Mouse (Mus musculus) myocyte (in vitro differentiated cells): ENCODE results near the gene Tfpi.

Experiments used
- E2F4 ChIP-seq: IDR thresholded peaks from one replicate; pipeline ENCODE4 v1.6.1; 2011; ENCODE audit warnings: mild to moderate bottlenecking, control low read depth, moderate library complexity; ENCODE audit not compliant: insufficient read depth
- MAX ChIP-seq: IDR thresholded peaks from one replicate; pipeline ENCODE4 v1.6.1; 2011; ENCODE audit warnings: low read depth, mild to moderate bottlenecking, control low read depth
- POLR2AphosphoS2 ChIP-seq: IDR thresholded peaks from one replicate; pipeline ENCODE4 v1.6.1; 2011; ENCODE audit warnings: low read depth, control low read depth; ENCODE audit not compliant: insufficient read length
- SRF ChIP-seq: IDR thresholded peaks from one replicate; pipeline ENCODE4 v1.6.1; 2011; ENCODE audit warnings: low read depth; ENCODE audit not compliant: control insufficient read depth, insufficient read length

DNA sequence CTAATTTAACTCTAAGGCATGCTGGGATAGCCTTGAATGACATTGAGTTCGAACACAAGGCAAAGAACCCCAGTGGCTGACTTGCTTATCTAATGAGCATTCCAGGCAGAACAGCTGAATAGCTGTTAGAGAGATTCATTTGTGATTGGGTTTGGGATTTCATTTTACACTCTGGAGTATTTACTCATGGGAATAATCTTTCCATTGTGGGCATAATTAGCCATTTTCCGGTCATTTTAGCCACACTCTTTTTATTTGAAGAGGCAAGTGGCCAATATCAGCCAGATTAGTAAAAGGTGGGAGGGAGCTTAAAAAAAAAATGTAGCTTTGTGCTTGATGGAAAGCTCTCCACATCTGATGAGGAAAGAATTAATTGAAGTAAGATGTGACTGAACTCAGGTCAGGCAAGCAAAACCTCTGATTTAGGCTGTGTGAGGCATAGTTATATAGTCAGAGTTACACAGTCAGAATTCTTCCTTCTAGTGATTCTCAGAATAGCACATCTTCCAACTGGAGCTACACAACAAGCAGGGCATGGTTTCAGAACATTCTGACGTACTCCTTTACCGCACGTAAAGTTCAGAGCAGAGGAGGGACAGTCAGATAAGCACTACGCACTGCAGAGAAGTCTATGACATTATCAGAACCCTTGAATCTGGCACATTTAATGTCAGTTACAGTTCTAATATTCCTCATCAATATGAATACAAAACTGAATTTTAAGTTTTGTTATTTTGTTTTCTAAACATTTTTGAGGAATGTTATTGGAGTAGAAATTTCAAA, 91.5 kb downstream of the Tfpi start:
- TF ChIP-seq E2F4 (no peak), POLR2AphosphoS2 (no peak), MAX (no peak), SRF (no peak)
